Mouse (Mus musculus) stomach, postnatal 0 days (tissue): ENCODE measurements around the gene Nprl3. TPM values are rescaled to one million over a fixed set of nuclear protein-coding genes. Genes with fewer than 3 reads are reported as not detected.

Source experiments
- ATAC-seq: fragments of 200-750 bp; cut with Nextera tagmentation; 2 replicates; pipeline ENCODE4 v1.8.0; 2017; ENCODE audit not compliant: low FRiP score, low TSS enrichment
- DNase-seq: peaks from one replicate; pipeline ENCODE4 v3.0.0-alpha.2; 2016; ENCODE audit warnings: low spot score
- H3K27ac ChIP-seq: fragments of 300-500 bp; sonication (generic); replicated peaks from 2 replicates; pipeline ENCODE4 v1.5.1; 2014; ENCODE audit warnings: mild to moderate bottlenecking, control low read depth
- H3K27me3 ChIP-seq: fragments of 300-500 bp; sonication (generic); 2 replicates; pipeline ENCODE4 v1.6.1; 2014; ENCODE audit warnings: low read length; ENCODE audit not compliant: control insufficient read depth, insufficient read depth
- H3K36me3 ChIP-seq: fragments of 300-500 bp; sonication (generic); 2 replicates; pipeline ENCODE4 v1.6.1; 2014; ENCODE audit warnings: low read length, mixed read lengths; ENCODE audit not compliant: control insufficient read depth, insufficient read depth
- H3K4me1 ChIP-seq: fragments of 300-500 bp; sonication (generic); replicated peaks from 2 replicates; pipeline ENCODE4 v1.6.1; 2014; ENCODE audit warnings: antibody characterized with exemption; ENCODE audit not compliant: control insufficient read depth, insufficient read depth
- H3K4me2 ChIP-seq: fragments of 300-500 bp; sonication (generic); replicated peaks from 2 replicates; pipeline ENCODE4 v1.6.1; 2014; ENCODE audit warnings: low read depth, mild to moderate bottlenecking, control low read depth, moderate library complexity
- H3K4me3 ChIP-seq: fragments of 300-500 bp; sonication (generic); 2 replicates; pipeline ENCODE4 v1.5.1; 2014; ENCODE audit warnings: low read depth, low read length, control low read depth
- H3K9ac ChIP-seq: fragments of 300-500 bp; sonication (generic); 2 replicates; pipeline ENCODE4 v1.6.1; 2014; ENCODE audit warnings: mild to moderate bottlenecking, low read length, control low read depth, mixed read lengths
- H3K9me3 ChIP-seq: fragments of 300-500 bp; sonication (generic); 2 replicates; pipeline ENCODE4 v1.6.1; 2016; ENCODE audit warnings: low read length; ENCODE audit not compliant: control insufficient read depth
- CTCF ChIP-seq: IDR thresholded peaks from 2 replicates; pipeline ENCODE4 v1.5.1; 2016; ENCODE audit warnings: antibody characterized with exemption, low read depth, mild to moderate bottlenecking, moderate library complexity
- EP300 ChIP-seq: optimal IDR thresholded peaks from 2 replicates; pipeline ENCODE3; 2016; ENCODE audit warnings: antibody characterized with exemption
- WGBS: fragments of 180-500 bp; shearing (Covaris S2); extraction: QIAGEN DNeasy Blood & Tissue Kit; methylation state at CpG from one replicate; pipeline ENCODE4 v1.1.7; 2014; 5-methylcytosine and 5-hydroxymethylcytosine counted together
- polyA plus RNA-seq: library from polyadenylated mRNA; unstranded; fragments of >200 nt; fragmentation: Nextera tagmentation; extraction: Ambion mirVana; gene quantifications from 2 replicates; pipeline ENCODE4 v1.2.1, GENCODE M21; 2015

Gene Nprl3
- polyA plus RNA-seq, 1 experiment from 2014 or later, result 28.2 TPM

DNA sequence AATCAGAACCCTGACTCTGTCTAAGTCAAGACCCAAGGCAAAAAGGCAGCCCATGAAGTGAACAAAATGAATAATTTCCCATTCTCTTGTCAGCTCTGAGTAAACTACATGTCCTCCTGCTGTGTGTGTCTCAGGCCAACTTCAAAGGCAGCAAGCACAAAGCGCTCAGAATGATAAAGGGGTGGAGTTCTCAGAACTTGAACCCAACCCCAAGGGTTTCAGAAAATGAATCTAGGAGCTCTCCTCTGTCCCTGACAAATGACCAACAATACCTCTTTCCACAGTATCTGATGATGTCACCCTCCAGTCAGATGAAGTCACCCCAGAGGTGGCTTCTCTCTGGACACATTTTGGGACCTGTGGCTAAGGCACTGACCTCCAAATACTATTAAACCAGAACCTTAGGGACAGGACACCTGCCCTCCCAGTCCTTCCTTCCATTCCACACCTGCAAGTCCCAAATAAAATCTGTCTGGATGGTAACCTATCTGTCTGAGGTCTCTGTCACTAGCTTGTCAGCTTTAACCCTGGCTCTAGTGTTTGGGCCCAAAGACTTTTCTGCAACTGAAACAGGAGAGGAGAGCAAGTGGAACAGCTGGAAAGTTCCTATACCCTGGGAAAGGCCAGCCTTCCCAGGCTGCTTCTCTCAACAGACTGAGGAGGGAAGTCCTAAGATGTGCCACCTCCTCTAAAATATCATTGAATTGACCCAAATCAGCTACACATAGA lies 14.1 kb upstream of the Nprl3 start:
- Histone ChIP-seq H3K36me3 (no peaks in the 10 kb centered on the region), H3K27me3 (no peaks in the 10 kb centered on the region), H3K9ac (no peak overlapping the region), H3K9me3 (no peaks in the 10 kb centered on the region), H3K27ac (no peak overlapping the region), H3K4me1 (no peaks in the 10 kb centered on the region), H3K4me2 (no peak overlapping the region), H3K4me3 (no peak overlapping the region)
- ATAC-seq (no peak), DNase-seq (no peak)
- WGBS, result 71% methylated on average over 1 of the region's 1 CpGs
- TF ChIP-seq CTCF (no peak), EP300 (no peak)

DNA sequence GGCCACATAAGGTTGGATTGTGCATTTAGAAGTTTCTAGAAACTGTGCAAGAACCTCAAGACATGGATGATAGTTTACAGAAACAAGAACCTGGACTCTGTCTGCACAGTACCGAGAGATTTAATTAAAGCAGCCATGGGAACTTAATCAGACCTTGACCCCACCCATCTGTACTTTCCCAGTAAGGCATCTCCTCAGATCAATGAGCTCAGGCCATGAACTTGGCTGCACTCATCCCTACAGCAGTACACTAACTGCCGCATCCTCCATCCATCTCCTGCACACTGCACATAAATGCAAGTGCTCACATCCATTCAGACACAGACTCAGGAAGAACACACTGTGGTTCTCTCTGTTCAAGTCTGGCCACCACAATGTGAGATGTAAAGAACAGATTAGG lies 13.1 kb upstream of the Nprl3 start:
- Histone ChIP-seq H3K4me2 (no peak overlapping the region), H3K4me1 (no peaks in the 10 kb centered on the region), H3K27me3 (no peaks in the 10 kb centered on the region), H3K9me3 (no peaks in the 10 kb centered on the region), H3K4me3 (no peak overlapping the region), H3K36me3 (no peaks in the 10 kb centered on the region), H3K9ac (no peak overlapping the region), H3K27ac (no peak overlapping the region)
- ATAC-seq (no peak), DNase-seq (no peak)
- TF ChIP-seq CTCF, result no peak
- no peak for TF ChIP-seq EP300
- WGBS, result 51% methylated on average over 2 of the region's 2 CpGs

DNA sequence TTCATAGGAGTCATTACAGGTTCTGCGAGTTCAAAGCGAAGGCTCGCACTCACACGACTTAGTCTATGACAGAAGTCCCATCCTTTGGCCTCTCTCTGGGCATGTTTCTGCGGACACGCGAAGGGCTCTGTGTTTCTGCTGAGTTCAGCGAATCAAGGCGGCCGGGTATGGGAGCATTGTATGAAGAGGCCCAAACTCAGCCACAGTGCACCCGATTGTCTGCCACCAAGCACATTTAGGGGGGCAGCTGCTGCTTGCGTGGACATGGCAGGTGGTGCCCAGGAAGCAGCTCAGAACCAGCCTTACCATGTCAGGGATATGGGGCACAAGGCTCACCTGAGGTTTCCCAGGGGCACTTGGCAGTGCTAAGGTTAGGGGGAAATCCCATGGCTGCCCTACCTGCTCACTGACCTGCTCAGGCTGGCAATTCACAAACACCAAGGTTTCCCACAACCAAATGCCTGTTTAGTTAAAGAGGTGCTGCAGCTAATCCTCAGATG lies 11.0 kb upstream of the Nprl3 start:
- Histone ChIP-seq H3K36me3 (no peaks in the 10 kb centered on the region), H3K4me2 (no peak overlapping the region), H3K9me3 (no peaks in the 10 kb centered on the region), H3K4me1 (no peaks in the 10 kb centered on the region), H3K27me3 (no peaks in the 10 kb centered on the region), H3K9ac (no peak overlapping the region), H3K4me3 (no peak overlapping the region), H3K27ac (no peak overlapping the region)
- WGBS, result 79% methylated on average over 12 of the region's 12 CpGs
- DNase-seq (no peak), ATAC-seq (no peak)
- TF ChIP-seq EP300, result no peak
- TF ChIP-seq CTCF, result no peak

DNA sequence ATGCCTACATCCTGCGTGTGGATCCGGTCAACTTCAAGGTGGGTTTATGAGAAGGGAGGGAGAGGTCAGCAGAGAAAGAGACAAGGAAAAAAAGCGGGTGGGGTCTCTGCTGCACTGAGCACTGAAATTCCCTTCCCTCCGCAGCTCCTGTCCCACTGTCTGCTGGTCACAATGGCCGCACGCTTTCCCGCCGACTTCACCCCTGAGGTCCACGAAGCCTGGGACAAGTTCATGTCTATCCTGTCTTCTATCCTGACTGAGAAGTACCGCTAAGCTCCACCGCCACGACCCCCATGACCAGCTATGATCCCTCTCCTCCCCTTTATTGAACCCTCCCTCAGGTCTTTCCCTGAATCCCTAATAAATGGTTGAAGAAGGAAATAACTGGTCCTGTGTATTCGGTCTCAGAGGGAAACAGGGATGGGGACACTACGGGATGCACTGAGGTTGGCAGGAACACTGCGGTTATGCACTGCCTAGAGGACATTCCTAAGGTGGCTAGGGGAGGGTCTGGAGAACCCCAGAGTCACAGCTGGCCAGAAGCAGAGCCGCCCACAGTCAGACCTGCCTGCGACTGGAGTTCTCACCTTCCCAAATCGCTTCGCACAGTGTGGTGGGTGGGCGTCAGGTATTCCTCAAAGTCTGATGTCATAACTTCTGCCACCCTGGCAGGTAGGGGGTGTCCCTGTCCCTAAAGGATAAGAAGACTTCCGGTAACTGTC lies 10.4 kb upstream of the Nprl3 start:
- DNase-seq (no peak), ATAC-seq (no peak)
- Histone ChIP-seq H3K4me2 (no peak overlapping the region), H3K36me3 (no peaks in the 10 kb centered on the region), H3K27me3 (no peaks in the 10 kb centered on the region), H3K4me3 (no peak overlapping the region), H3K9me3 (no peaks in the 10 kb centered on the region), H3K9ac (no peak overlapping the region), H3K4me1 (no peaks in the 10 kb centered on the region), H3K27ac (no peak overlapping the region)
- 61% methylated on average over 21 of the region's 21 CpGs for WGBS
- TF ChIP-seq CTCF (no peak), EP300 (no peak)

DNA sequence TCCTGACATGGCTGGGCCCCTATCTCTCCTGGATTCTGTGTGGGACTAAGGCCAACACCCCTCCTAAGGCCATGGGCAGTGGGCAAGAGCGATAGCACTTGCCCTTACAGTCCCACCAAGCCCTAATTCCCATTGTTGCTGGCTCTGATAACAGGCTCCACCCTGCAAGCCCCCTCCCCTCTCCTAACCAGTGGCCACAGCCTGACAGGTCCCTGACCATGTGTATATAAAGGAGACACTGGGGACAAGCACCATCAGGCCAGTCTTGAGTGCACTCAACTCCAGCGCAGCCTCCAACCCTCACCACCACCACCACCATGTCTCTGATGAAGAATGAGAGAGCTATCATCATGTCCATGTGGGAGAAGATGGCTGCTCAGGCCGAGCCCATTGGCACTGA lies 8.8 kb upstream of the Nprl3 start, which contains the start of gene Hba-x:
TSS of gene Hba-x (plus strand) at position 54 of the 400 bp plus-strand sequence.
- no peak for DNase-seq
- no peaks in the 10 kb centered on the region for H3K9me3 ChIP-seq
- no peaks in the 10 kb centered on the region for H3K27me3 ChIP-seq
- no peak for TF ChIP-seq EP300
- TF ChIP-seq CTCF, result no peak
- ATAC-seq, result no peak
- no peak within 1 kb of the TSS for H3K4me3 ChIP-seq
- no peak within 1 kb of the TSS for H3K9ac ChIP-seq
- 74% methylated on average over 3 of the region's 3 CpGs for WGBS
- no peak within 1 kb of the TSS for H3K27ac ChIP-seq
- H3K36me3 ChIP-seq, result no peaks in the 10 kb centered on the region
- no peaks in the 10 kb centered on the region for H3K4me1 ChIP-seq
- no peak within 1 kb of the TSS for H3K4me2 ChIP-seq

DNA sequence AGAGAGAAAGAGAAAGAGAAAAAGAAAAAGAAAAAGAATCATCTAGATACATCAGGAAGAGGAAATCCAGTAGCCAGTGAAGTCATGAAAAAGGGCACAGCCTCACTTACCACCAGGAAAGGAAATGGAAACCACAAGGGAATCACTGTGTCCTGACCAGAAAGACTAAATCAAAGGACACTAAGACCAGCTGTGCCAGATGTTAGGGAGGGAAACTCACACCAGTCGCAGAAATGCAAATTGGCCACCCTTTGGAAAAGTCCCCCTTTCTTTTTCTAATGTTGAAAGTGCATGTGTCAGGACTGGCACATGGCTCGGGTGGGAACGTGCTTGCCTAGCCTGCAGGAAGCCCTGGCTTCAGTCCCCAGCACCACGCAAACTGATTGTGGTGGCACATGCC lies 3.7 kb upstream of the Nprl3 start:
- no peak overlapping the region for H3K9ac ChIP-seq
- no peak overlapping the region for H3K27ac ChIP-seq
- H3K27me3 ChIP-seq, result no peaks in the 10 kb centered on the region
- H3K4me3 ChIP-seq, result no peak overlapping the region
- ATAC-seq (no peak), DNase-seq (no peak)
- H3K9me3 ChIP-seq, result no peaks in the 10 kb centered on the region
- TF ChIP-seq EP300, result no peak
- no peak for TF ChIP-seq CTCF
- no peaks in the 10 kb centered on the region for H3K36me3 ChIP-seq
- WGBS, result 38% methylated on average over 4 of the region's 4 CpGs
- H3K4me1 ChIP-seq, result peaks cover 3% of the 10 kb centered on the region; the same call in 1 of the 2 replicates
- H3K4me2 ChIP-seq, result no peak overlapping the region
